In the genomic region with DNA sequence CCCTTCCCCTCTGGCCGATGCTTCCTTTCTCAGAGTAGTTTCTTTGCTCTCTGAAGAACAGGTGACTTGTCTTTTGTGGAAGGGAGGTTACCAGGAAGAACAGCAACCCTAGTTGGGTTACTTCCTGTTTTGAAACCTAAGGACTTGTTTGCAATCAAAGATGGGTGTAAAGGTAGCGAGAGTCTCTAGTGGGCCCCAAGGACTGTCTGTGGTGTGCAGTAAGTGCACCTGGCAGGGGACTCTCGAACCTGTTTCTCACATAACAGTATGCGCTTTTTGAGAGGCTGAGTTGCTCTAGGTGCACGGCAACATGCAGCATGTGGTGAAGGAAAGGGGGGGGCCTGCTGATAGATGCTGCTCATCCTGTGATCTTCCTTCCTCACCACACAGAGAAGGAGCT, we compare ENCODE assay signal across 12 mouse cellular contexts. TPM values are rescaled to one million over a fixed set of nuclear protein-coding genes. Genes with fewer than 3 reads are reported as not detected.
DNase-seq lines count a peak whose midpoint lies in the region; ATAC-seq and TF ChIP-seq lines count a peak whose summit lies in the region.
"Had no signal": no experiment of that assay in that cellular context is flagged by ENCODE, and none has a peak within 500 bp of the region (broad histone marks: within the 10 kb centered on the region; RNA-seq: fewer than 3 reads in every experiment).

No protein-coding gene starts in this region.

- 0 out of 2 replicates have a peak, but pooled peaks have one; percentile 11 for ATAC-seq in G1E (ENCODE audit: extremely low read depth, insufficient number of reproducible peaks, low FRiP score, poor library complexity, severe bottlenecking)
- peak; percentile 80 for ATAC-seq in inflammation-experienced regulatory T-cells, adult 6 months

- no peak for TF ChIP-seq CTCF in kidney, adult 2 months (conservative IDR thresholded peaks at IDR 0.05; ENCODE audit: insufficient read depth, insufficient read length, low read depth, low read length)
- TF ChIP-seq CTCF in G1E (IDR thresholded peaks at IDR 0.05; ENCODE audit: low read depth, low read length): no peak

- 80% methylated on average over 5 of the region's 5 CpGs for WGBS in kidney, adult 2 months

- DNase-seq in kidney, adult 2 months: no peak
- no peak for DNase-seq in kidney, postnatal 36 days
- DNase-seq in G1E (ENCODE audit: low spot score): peak; percentile 58
- DNase-seq in skeletal muscle tissue, adult 2 months (ENCODE audit: low read depth, low spot score): peak; percentile 24
- no peak for DNase-seq in adipocyte (ENCODE audit: low spot score)
- no peak for DNase-seq in embryo, embryonic 11 days
- DNase-seq in heart, postnatal 25 days (ENCODE audit: low spot score): no peak
- DNase-seq: gastrocnemius, postnatal 10 days; kidney, postnatal 14 days had no signal

- no peak for TF ChIP-seq POLR2A in kidney, adult 2 months (IDR thresholded peaks at IDR 0.05; ENCODE audit: low read depth, low read length)

- no peaks in the 10 kb centered on the region for H3K9me3 ChIP-seq in G1E (replicated peaks)
- H3K9me3 ChIP-seq: limb, embryonic 15.5 days; midbrain, embryonic 10.5 days had no signal

- peak overlapping the region; percentile 97 for H3K27ac ChIP-seq in kidney, adult 2 months (ENCODE audit: insufficient read depth, low read depth, low read length)
- H3K27ac ChIP-seq: limb, embryonic 15.5 days; midbrain, embryonic 10.5 days had no signal

- H3K27me3 ChIP-seq in kidney, adult 2 months (replicated peaks; ENCODE audit: control insufficient read depth, insufficient read depth, low read length): no peaks in the 10 kb centered on the region
- H3K27me3 ChIP-seq in G1E (ENCODE audit: insufficient read depth, low read length): no peaks in the 10 kb centered on the region
- H3K27me3 ChIP-seq: limb, embryonic 15.5 days had no signal

- intact Hi-C loops in heart, postnatal 25 days (cut with DNase I): no loop called here

- H3K36me3 ChIP-seq in kidney, adult 2 months (ENCODE audit: control insufficient read depth, insufficient read depth, low read length): no peaks in the 10 kb centered on the region
- H3K36me3 ChIP-seq in G1E (replicated peaks): no peaks in the 10 kb centered on the region
- H3K36me3 ChIP-seq: limb, embryonic 15.5 days; midbrain, embryonic 10.5 days had no signal

- peaks cover 66% of the 10 kb centered on the region for H3K4me1 ChIP-seq in kidney, adult 2 months (ENCODE audit: control insufficient read depth, insufficient read depth, low read length)
- peaks cover 70% of the 10 kb centered on the region for H3K4me1 ChIP-seq in G1E (ENCODE audit: insufficient read depth, low read depth, low read length)

- H3K4me3 ChIP-seq in kidney, adult 2 months (ENCODE audit: insufficient read depth, low read depth, low read length): no peak overlapping the region
- H3K4me3 ChIP-seq in G1E (ENCODE audit: low read depth, low read length): peak overlapping the region; percentile 61; the same call in 1 of the 2 replicates
- H3K4me3 ChIP-seq: limb, embryonic 15.5 days; midbrain, embryonic 10.5 days had no signal

RNA-seq across cellular contexts. Expression of a gene that starts 40.0 kb away (rescaled TPM):
- 27.2 and 30.0 TPM in 2 replicates for polyA plus RNA-seq in kidney, adult 2 months (2012; rRNA removed)
- total RNA-seq in G1E (2014; fragmentation: Nextera tagmentation) (57.4 and 84.2 TPM in 2 replicates), G1E (2017) (27.6 and 30.4 TPM in 2 replicates)
- 3.8 and 5.6 TPM in 2 replicates for polyA plus RNA-seq in G1E (2012)
- 1 to 10 TPM; 5.3 to 7.4 (median 7.0) TPM for polyA plus RNA-seq in inflammation-experienced regulatory T-cells, adult 6 months (2017; shearing (Covaris generic))
- total RNA-seq in heart, postnatal 25 days (2021): 10 to 100 TPM; 80.9 to 92.0 TPM

Comparison
In these comparisons a context has a peak if more than half of its experiments do, and no peak if none do; other contexts are left out.
1. DNase-seq: peak in G1E (single experiment) and skeletal muscle tissue, adult 2 months (single experiment); none in kidney, adult 2 months (single experiment), kidney, postnatal 36 days (0 of 2), adipocyte (single experiment), embryo, embryonic 11 days (single experiment) and heart, postnatal 25 days (single experiment).